Mouse (Mus musculus) bone marrow, adult 2 months (tissue): Measurements from ENCODE around the gene Lrrc49. TPM values are rescaled to one million over a fixed set of nuclear protein-coding genes. Genes with fewer than 3 reads are reported as not detected.
A peak's percentile ranks its signal among the peaks of the same experiment; 100 is the strongest.

ENCODE experiments used
- H3K27ac ChIP-seq: fragments of 200-500 bp; 2 replicates; pipeline ENCODE4 v1.5.1; 2012; ENCODE audit warnings: low read depth, mild to moderate bottlenecking, control low read depth, inconsistent platforms, low read length; ENCODE audit not compliant: control insufficient read depth, poor library complexity, insufficient read depth
- H3K4me1 ChIP-seq: fragments of 200-500 bp; 2 replicates; pipeline ENCODE4 v1.6.1; 2011; ENCODE audit warnings: low read length; ENCODE audit not compliant: control insufficient read depth, insufficient read depth
- H3K4me3 ChIP-seq: fragments of 200-500 bp; replicated peaks from 2 replicates; pipeline ENCODE3; 2011; ENCODE audit warnings: mild to moderate bottlenecking, low read depth, low read length, control low read depth; ENCODE audit not compliant: control insufficient read depth
- CTCF ChIP-seq: fragments of 200-500 bp; IDR thresholded peaks from 2 replicates; pipeline ENCODE4 v1.5.1; 2011; ENCODE audit warnings: low read length, control low read depth; ENCODE audit not compliant: control insufficient read depth, insufficient read depth
- POLR2A ChIP-seq: fragments of 200-500 bp; IDR thresholded peaks from 2 replicates; pipeline ENCODE4 v1.6.1; 2011; ENCODE audit warnings: low read depth, mild to moderate bottlenecking, control low read depth, low read length, borderline replicate concordance; ENCODE audit not compliant: control insufficient read depth
- WGBS: fragments of 180-500 bp; shearing (Covaris S2); methylation state at CpG from one replicate; pipeline ENCODE4 v1.1.7; 2018; 5-methylcytosine and 5-hydroxymethylcytosine counted together
- polyA plus RNA-seq: library from polyadenylated mRNA; stranded (reverse); fragments of >200 nt; gene quantifications from 2 replicates; pipeline ENCODE4 v1.2.4, GENCODE M21; 2011; ENCODE audit warnings: low replicate concordance; ENCODE audit not compliant: missing spikeins, insufficient read depth, insufficient read length

The Lrrc49 gene
- polyA plus RNA-seq, 1 experiment = not detected

DNA sequence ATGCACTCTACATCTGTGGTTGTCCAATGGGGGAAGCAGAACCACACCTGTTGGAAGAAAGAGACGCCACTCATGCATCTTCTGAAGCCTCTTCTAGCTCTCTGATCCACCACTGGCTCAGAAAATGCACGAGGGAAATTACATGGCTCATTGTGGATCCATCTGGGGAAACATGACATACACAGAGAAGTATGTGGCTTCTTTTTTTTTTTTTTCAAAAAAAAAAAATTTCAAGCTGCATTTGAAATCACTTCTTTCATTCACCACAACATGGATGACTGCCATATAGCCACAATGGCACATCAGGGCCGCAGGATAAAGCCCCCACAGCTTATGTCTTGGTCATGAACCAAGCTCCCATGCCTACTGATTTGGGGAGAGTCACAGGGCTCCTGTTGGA is 159.7 kb downstream of the Lrrc49 start:
- Histone ChIP-seq H3K4me3 (no peak overlapping the region), H3K27ac (no peak overlapping the region), H3K4me1 (no peaks in the 10 kb centered on the region)
- no peak for TF ChIP-seq CTCF
- TF ChIP-seq POLR2A = no peak
- WGBS = 59% methylated on average over 3 of the region's 3 CpGs

DNA sequence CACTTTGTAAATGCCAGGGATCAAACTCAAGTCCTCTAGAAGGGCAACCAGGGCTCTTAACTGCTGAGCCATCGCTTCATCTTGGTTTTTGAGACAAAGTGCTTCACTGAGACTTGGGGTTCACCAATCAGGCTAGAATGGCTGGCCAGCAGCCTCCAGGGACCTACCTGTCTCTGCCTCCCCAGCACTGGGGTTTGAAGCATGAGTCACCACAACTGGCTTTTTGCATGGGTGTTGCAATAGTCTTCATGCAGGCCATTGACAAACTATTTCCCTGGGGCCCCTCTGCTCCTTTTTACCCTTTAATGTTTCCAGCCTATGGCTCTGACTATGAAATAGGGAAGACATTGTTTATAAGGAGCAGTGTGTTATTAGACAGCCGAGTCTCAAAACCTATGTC is 160.1 kb downstream of the Lrrc49 start:
- no peak for TF ChIP-seq CTCF
- TF ChIP-seq POLR2A = no peak
- no peak overlapping the region for H3K4me3 ChIP-seq
- WGBS = 71% methylated on average over 2 of the region's 2 CpGs
- H3K4me1 ChIP-seq = no peaks in the 10 kb centered on the region
- H3K27ac ChIP-seq = no peak overlapping the region

DNA sequence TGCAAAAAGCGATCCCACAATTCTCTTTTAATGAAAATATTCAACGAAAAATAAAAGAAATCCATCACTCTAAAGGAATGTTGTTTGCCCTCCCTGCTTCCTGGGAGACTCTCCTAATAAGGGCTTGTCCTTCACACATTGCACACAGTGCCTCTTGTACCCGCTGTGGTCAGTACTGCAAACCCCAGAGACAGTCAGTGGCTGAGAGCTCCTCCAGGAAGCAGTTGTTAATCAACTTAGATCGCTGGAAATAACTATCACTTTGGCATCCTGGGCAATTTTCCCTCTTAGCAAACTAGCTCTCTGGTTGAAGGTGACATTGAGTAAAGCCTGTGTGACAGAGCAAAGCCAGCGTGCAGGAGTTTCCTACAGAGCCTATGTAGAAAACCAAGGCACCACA is 160.9 kb downstream of the Lrrc49 start:
- no peak for TF ChIP-seq CTCF
- no peak for TF ChIP-seq POLR2A
- Histone ChIP-seq H3K4me1 (no peaks in the 10 kb centered on the region), H3K4me3 (no peak overlapping the region), H3K27ac (no peak overlapping the region)
- WGBS = 58% methylated on average over 5 of the region's 5 CpGs

DNA sequence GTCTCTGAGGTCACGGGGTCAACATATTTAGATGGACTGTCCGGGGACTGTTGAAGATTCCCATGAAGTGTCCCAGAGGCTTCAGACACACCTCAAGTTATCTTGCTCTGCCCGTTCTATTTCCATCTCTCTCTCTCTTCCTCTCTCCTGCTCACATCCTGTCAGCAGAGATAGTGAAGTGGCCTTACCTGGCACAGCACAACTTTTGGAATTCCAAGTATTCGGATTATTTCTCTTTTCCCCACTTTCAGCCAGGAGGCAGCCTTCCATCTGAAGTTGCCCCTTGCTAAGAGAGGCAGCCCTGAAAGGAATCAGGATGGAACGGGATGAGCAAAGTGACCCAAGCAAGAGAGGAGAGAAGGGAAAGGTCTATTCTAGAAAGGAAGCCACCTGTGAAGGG is 161.8 kb downstream of the Lrrc49 start:
- no peak overlapping the region for H3K27ac ChIP-seq
- no peak overlapping the region for H3K4me3 ChIP-seq
- 82% methylated on average over 5 of the region's 5 CpGs for WGBS
- H3K4me1 ChIP-seq = no peaks in the 10 kb centered on the region
- no peak for TF ChIP-seq CTCF
- TF ChIP-seq POLR2A = no peak

DNA sequence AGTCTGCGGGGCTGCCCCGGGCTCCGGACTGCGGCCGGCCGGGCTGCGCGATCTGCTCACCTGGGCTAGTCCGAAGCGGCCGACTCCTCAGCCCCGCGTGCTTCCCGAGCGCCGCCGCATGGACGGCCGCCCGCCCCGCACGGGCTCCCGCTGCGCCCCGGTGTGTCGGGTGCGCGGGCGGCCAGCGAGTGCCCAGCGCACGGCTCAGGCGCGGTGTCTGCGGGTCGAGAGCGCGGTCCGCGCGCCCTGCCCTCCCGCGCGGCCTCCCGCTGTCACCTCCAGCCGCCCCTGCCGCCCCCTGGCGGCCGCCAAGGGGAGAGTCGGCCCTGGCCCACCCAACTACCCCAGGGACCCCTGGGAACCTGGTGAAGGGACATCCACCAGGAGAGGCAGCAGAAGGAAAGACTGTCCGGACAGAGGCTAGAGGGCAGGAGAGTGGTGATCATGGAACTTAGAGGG is 166.1 kb downstream of the Lrrc49 start, which contains the start of gene Thsd4:
Gene Thsd4, minus strand, starts transcription at position 241 of the 459 bp plus-strand sequence.
- peak; percentile 35; the same call in 1 of the 2 replicates for TF ChIP-seq CTCF
- no peak for TF ChIP-seq POLR2A
- no peaks in the 10 kb centered on the region for H3K4me1 ChIP-seq
- H3K27ac ChIP-seq = no peak within 1 kb of the TSS
- WGBS = 2% methylated on average over 51 of the region's 51 CpGs
- H3K4me3 ChIP-seq = no peak within 1 kb of the TSS

DNA sequence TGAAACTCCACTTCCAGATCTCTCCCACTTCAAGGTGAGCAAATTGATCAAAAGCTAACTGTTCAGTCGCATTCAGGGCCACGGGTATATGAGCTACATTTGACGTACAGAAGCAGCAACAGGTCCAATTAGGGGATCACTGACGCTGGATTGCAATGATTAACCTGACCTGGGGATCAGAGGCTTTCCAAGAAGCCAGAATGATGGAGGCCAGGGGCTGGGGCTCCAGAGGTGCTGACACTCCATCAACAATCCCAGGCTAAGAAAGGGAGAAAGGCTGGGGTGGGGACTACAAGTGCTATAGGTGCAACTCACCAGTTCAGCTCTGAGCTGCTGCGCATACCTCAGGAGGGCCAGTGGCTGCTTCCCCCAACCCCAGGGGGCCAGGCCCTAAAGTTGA is 166.8 kb downstream of the Lrrc49 start:
- H3K4me1 ChIP-seq = no peaks in the 10 kb centered on the region
- no peak overlapping the region for H3K27ac ChIP-seq
- TF ChIP-seq POLR2A (no peak), CTCF (no peak)
- no peak overlapping the region for H3K4me3 ChIP-seq
- 78% methylated on average over 5 of the region's 5 CpGs for WGBS

DNA sequence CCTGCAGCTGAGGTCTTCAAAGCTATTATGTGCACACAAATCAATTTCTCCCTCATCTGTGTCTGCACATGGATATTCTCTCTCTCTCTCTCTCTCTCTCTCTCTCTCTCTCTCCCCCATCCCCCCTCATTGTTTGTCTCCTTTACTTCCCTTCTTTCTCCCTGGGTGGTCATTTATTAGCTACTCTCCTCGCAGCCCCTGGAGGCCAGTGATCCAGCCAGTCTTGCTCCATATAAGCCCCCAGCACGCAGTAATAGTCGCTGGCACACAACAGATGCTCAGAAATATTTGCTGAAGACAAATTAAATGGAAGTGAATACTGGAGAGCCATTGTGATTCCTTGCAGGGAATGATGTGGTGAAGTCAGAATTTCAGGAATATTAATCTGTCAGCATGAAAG is 168.4 kb downstream of the Lrrc49 start:
- TF ChIP-seq CTCF (no peak), POLR2A (no peak)
- 52% methylated on average over 3 of the region's 3 CpGs for WGBS
- no peaks in the 10 kb centered on the region for H3K4me1 ChIP-seq
- no peak overlapping the region for H3K27ac ChIP-seq
- H3K4me3 ChIP-seq = no peak overlapping the region

Other genes with a start within 250 kb of the Lrrc49 start
- gene Thsd4, start 166.1 kb downstream of the Lrrc49 start, polyA plus RNA-seq = 0.97 and 1.1 TPM in 2 replicates
- not detected in 2 replicates for gene Larp6, start 24.8 kb upstream of the Lrrc49 start, polyA plus RNA-seq
- 2.9 and 3.8 TPM in 2 replicates for gene Uaca, start 106.4 kb upstream of the Lrrc49 start, polyA plus RNA-seq